Mouse (Mus musculus) limb, embryonic 15.5 days (tissue): ENCODE measurements around the gene Epop. TPM values are rescaled to one million over a fixed set of nuclear protein-coding genes. Genes with fewer than 3 reads are reported as not detected.

Source experiments
- ATAC-seq: fragments of 200-750 bp; cut with Nextera tagmentation; 2 replicates; pipeline ENCODE4 v1.8.0; 2017; ENCODE audit warnings: low read depth, moderate TSS enrichment; ENCODE audit not compliant: insufficient number of reproducible peaks, low FRiP score, low TSS enrichment
- H3K27ac ChIP-seq: fragments of 300-500 bp; sonication (generic); 2 replicates; pipeline ENCODE4 v1.5.1; 2015; ENCODE audit warnings: moderate library complexity, mild to moderate bottlenecking, inconsistent platforms
- H3K27me3 ChIP-seq: fragments of 300-500 bp; sonication (generic); 2 replicates; pipeline ENCODE4 v1.6.1; 2015; ENCODE audit warnings: inconsistent platforms
- H3K36me3 ChIP-seq: fragments of 300-500 bp; sonication (generic); 2 replicates; pipeline ENCODE4 v1.6.1; 2015; ENCODE audit warnings: inconsistent platforms
- H3K4me1 ChIP-seq: fragments of 300-500 bp; sonication (generic); 2 replicates; pipeline ENCODE4 v1.6.1; 2015; ENCODE audit warnings: inconsistent platforms
- H3K4me2 ChIP-seq: fragments of 300-500 bp; sonication (generic); 2 replicates; pipeline ENCODE4 v1.6.1; 2015; ENCODE audit warnings: mild to moderate bottlenecking, inconsistent platforms
- H3K4me3 ChIP-seq: fragments of 300-500 bp; sonication (generic); 2 replicates; pipeline ENCODE4 v1.5.1; 2015; ENCODE audit warnings: mild to moderate bottlenecking, inconsistent platforms
- H3K9ac ChIP-seq: fragments of 300-500 bp; sonication (generic); 2 replicates; pipeline ENCODE4 v1.6.1; 2015; ENCODE audit warnings: inconsistent platforms
- H3K9me3 ChIP-seq: fragments of 300-500 bp; sonication (generic); 2 replicates; pipeline ENCODE4 v1.6.1; 2016; ENCODE audit warnings: inconsistent platforms
- WGBS: fragments of 180-500 bp; shearing (Covaris S2); methylation state at CpG from one replicate; pipeline ENCODE4 v1.1.7; 2015; 5-methylcytosine and 5-hydroxymethylcytosine counted together
- polyA plus RNA-seq: library from polyadenylated mRNA; unstranded; fragments of >200 nt; fragmentation: Nextera tagmentation; extraction: Ambion mirVana; gene quantifications from 2 replicates; pipeline ENCODE4 v1.2.1, GENCODE M21; 2015

Epop gene
- polyA plus RNA-seq, 1 experiment from 2014 or later = 3.2 TPM

DNA sequence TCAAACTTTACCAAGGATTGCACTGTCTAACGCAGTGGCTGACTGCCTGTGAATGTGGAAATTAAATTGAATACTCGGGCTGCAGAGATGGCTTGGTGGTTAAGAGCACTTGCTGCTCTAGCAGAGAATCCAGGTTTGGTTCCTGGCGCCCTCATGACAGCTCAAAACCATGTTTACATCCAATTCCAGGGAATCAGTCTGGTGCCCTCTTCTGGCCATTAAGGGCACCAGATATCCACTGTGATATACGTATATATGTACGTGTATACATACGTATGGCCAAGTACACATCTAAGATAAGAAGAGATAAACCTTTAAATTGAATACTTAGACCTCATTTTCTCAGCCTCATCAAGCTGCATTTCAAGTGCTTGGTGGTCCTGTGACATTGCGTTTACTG, 36.7 kb upstream of the Epop start:
- Histone ChIP-seq H3K27ac (no peak overlapping the region), H3K4me2 (no peak overlapping the region), H3K4me3 (no peak overlapping the region), H3K27me3 (peaks cover 10% of the 10 kb centered on the region), H3K4me1 (peaks cover 55% of the 10 kb centered on the region), H3K9me3 (no peaks in the 10 kb centered on the region), H3K36me3 (peaks cover 56% of the 10 kb centered on the region), H3K9ac (no peak overlapping the region)
- ATAC-seq = no peak
- 92% methylated on average over 7 of the region's 7 CpGs for WGBS

GRCm38 (mm10) chr11:97665431-97665830, 35.9 kb upstream of the Epop start:
- peaks cover 48% of the 10 kb centered on the region for H3K36me3 ChIP-seq
- WGBS = 91% methylated on average over 13 of the region's 13 CpGs
- peak overlapping the region; percentile 87; the same call in 1 of the 2 replicates for H3K4me3 ChIP-seq
- H3K9me3 ChIP-seq = no peaks in the 10 kb centered on the region
- H3K4me1 ChIP-seq = peaks cover 58% of the 10 kb centered on the region
- ATAC-seq = no peak
- H3K4me2 ChIP-seq = no peak overlapping the region
- H3K9ac ChIP-seq = no peak overlapping the region
- no peak overlapping the region for H3K27ac ChIP-seq
- peaks cover 17% of the 10 kb centered on the region for H3K27me3 ChIP-seq

- Histone ChIP-seq H3K4me3 (peak overlapping the region; percentile 87), H3K27ac (0 out of 2 replicates have a peak overlapping the region, but pooled peaks have one; percentile 84), H3K9ac (no peak overlapping the region), H3K36me3 (peaks cover 42% of the 10 kb centered on the region), H3K4me1 (peaks cover 54% of the 10 kb centered on the region), H3K4me2 (peak overlapping the region; percentile 69), H3K27me3 (peaks cover 17% of the 10 kb centered on the region), H3K9me3 (no peaks in the 10 kb centered on the region)
- no peak for ATAC-seq
- WGBS = 32% methylated on average over 6 of the region's 6 CpGs
Measured at GRCm38 (mm10) chr11:97664771-97665240, 35.3 kb upstream of the Epop start.

GRCm38 (mm10) chr11:97664339-97664665, 34.8 kb upstream of the Epop start:
- Histone ChIP-seq H3K27me3 (peaks cover 17% of the 10 kb centered on the region), H3K4me3 (peak overlapping the region; percentile 87), H3K4me1 (peaks cover 54% of the 10 kb centered on the region), H3K4me2 (peak overlapping the region; percentile 69), H3K9ac (peak overlapping the region; percentile 71), H3K27ac (peak overlapping the region; percentile 84), H3K9me3 (no peaks in the 10 kb centered on the region), H3K36me3 (peaks cover 37% of the 10 kb centered on the region)
- 0% methylated on average over 6 of the region's 8 CpGs for WGBS
- ATAC-seq = no peak

GRCm38 (mm10) chr11:97663528-97664338, 34.2 kb upstream of the Epop start:
- ATAC-seq = no peak
- H3K4me2 ChIP-seq = peak overlapping the region; percentile 69
- peak overlapping the region; percentile 71 for H3K9ac ChIP-seq
- peaks cover 55% of the 10 kb centered on the region for H3K4me1 ChIP-seq
- under 1% methylated on average over 39 of the region's 57 CpGs for WGBS
- peaks cover 31% of the 10 kb centered on the region for H3K36me3 ChIP-seq
- peaks cover 17% of the 10 kb centered on the region for H3K27me3 ChIP-seq
- H3K9me3 ChIP-seq = no peaks in the 10 kb centered on the region
- H3K4me3 ChIP-seq = peak overlapping the region; percentile 87
- peak overlapping the region; percentile 84 for H3K27ac ChIP-seq

DNA sequence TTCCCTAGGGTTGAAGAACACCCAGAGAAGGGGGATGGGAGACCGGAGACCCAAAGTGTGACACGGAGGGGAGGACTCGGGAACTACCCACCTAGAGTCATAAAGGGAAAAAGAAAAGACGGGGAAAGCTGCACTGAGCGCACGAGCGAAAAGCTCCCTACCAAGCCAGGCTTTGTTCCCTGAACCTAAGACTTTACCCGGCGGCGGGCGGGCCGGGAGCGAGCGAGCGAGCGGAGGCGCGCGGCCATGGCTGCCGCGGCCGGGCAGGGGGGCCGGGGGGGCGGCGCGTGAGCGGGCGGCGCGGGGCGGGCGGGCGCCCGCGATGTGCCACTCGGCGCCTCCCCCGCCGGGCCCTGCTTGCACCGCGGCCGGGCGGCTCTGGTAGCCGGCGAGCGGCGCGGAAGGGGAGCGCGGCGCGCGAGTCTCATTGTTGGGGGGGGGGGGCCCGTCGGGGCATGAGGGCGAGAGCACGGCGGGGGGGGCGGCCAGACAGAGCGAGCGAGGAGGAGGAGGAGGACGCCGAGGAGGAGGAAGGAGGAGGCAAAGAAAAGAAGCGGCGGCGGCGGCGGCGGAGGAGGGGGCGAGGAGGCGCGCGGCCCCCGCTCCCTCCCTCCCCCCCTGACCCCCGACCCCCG, 33.5 kb upstream of the Epop start, which contains the start of gene Mllt6:
TSS of gene Mllt6 (plus strand) at position 522 of the 635 bp plus-strand sequence.
- Histone ChIP-seq H3K4me1 (peaks cover 56% of the 10 kb centered on the region), H3K9me3 (no peaks in the 10 kb centered on the region), H3K27ac (peak within 1 kb of the TSS; percentile 84), H3K27me3 (peaks cover 17% of the 10 kb centered on the region), H3K9ac (peak within 1 kb of the TSS; percentile 71), H3K36me3 (peaks cover 24% of the 10 kb centered on the region), H3K4me3 (peak within 1 kb of the TSS; percentile 87), H3K4me2 (peak within 1 kb of the TSS; percentile 69)
- whole genome bisulfite sequencing = 1% methylated on average over 28 of the region's 76 CpGs
- ATAC-seq = peak; percentile 50

- Histone ChIP-seq H3K27me3 (peaks cover 17% of the 10 kb centered on the region), H3K4me2 (peak overlapping the region; percentile 69), H3K9me3 (no peaks in the 10 kb centered on the region), H3K36me3 (peaks cover 21% of the 10 kb centered on the region), H3K9ac (0 out of 2 replicates have a peak overlapping the region, but pooled peaks have one; percentile 71), H3K27ac (0 out of 2 replicates have a peak overlapping the region, but pooled peaks have one; percentile 84), H3K4me3 (peak overlapping the region; percentile 87), H3K4me1 (peaks cover 56% of the 10 kb centered on the region)
- ATAC-seq = no peak
- 1% methylated on average over 21 of the region's 21 CpGs for WGBS
Measured at GRCm38 (mm10) chr11:97662207-97662892, 32.8 kb upstream of the Epop start.

- 2% methylated on average over 20 of the region's 20 CpGs for WGBS
- peaks cover 58% of the 10 kb centered on the region for H3K4me1 ChIP-seq
- no peak overlapping the region for H3K27ac ChIP-seq
Measured at GRCm38 (mm10) chr11:97661648-97662133, 32.2 kb upstream of the Epop start.

GRCm38 (mm10) chr11:97660734-97661647, 31.5 kb upstream of the Epop start:
- peak overlapping the region; percentile 33; the same call in 1 of the 2 replicates for H3K9ac ChIP-seq
- 2% methylated on average over 27 of the region's 27 CpGs for WGBS
- H3K4me3 ChIP-seq = peak overlapping the region; percentile 87
- no peak for ATAC-seq
- H3K27me3 ChIP-seq = peaks cover 17% of the 10 kb centered on the region
- peaks cover 8% of the 10 kb centered on the region for H3K36me3 ChIP-seq
- H3K27ac ChIP-seq = no peak overlapping the region
- H3K4me2 ChIP-seq = peak overlapping the region; percentile 82
- no peaks in the 10 kb centered on the region for H3K9me3 ChIP-seq
- peaks cover 62% of the 10 kb centered on the region for H3K4me1 ChIP-seq

More at GRCm38 (mm10) chr11:97661648-97662133, 32.2 kb upstream of the Epop start:
- Histone ChIP-seq H3K4me3 (peak overlapping the region; percentile 87), H3K4me2 (peak overlapping the region; percentile 69), H3K27me3 (peaks cover 17% of the 10 kb centered on the region), H3K36me3 (peaks cover 15% of the 10 kb centered on the region), H3K9me3 (no peaks in the 10 kb centered on the region), H3K9ac (no peak overlapping the region)
- ATAC-seq = no peak

- 0 out of 2 replicates have a peak, but pooled peaks cover 3% of the 10 kb centered on the region for H3K36me3 ChIP-seq
- peak overlapping the region; percentile 82 for H3K4me2 ChIP-seq
- peak overlapping the region; percentile 80 for H3K27ac ChIP-seq
- peak overlapping the region; percentile 77 for H3K4me3 ChIP-seq
- peak overlapping the region; percentile 90 for H3K9ac ChIP-seq
- H3K4me1 ChIP-seq = peaks cover 56% of the 10 kb centered on the region
- peaks cover 17% of the 10 kb centered on the region for H3K27me3 ChIP-seq
- H3K9me3 ChIP-seq = no peaks in the 10 kb centered on the region
- ATAC-seq = peak; percentile 85
- WGBS = under 1% methylated on average over 73 of the region's 78 CpGs
Measured at GRCm38 (mm10) chr11:97659990-97660714, 30.6 kb upstream of the Epop start.
